Mouse (Mus musculus) C2C12 (cell line): ENCODE data around the gene Nkiras1. TPM values are rescaled to one million over a fixed set of nuclear protein-coding genes. Genes with fewer than 3 reads are reported as not detected.
A peak's percentile ranks its signal among the peaks of the same experiment; 100 is the strongest.

Experiments used
- H3K27me3 ChIP-seq: one replicate; pipeline ENCODE4 v1.6.1; 2011; ENCODE audit not compliant: control insufficient read depth, insufficient read depth, insufficient read length
- H3K36me3 ChIP-seq: one replicate; pipeline ENCODE4 v1.6.1; 2011; ENCODE audit not compliant: control insufficient read depth, insufficient read depth
- H3K4me3 ChIP-seq: one replicate; pipeline ENCODE4 v1.5.1; 2011; ENCODE audit warnings: mild to moderate bottlenecking, control low read depth; ENCODE audit not compliant: poor library complexity, insufficient read depth, severe bottlenecking
- H3K79me2 ChIP-seq: one replicate; pipeline ENCODE4 v1.6.1; 2011; ENCODE audit not compliant: control insufficient read depth, insufficient read depth
- H3K79me3 ChIP-seq: one replicate; pipeline ENCODE4 v1.6.1; 2011; ENCODE audit warnings: low read depth, control low read depth
- H3ac ChIP-seq: one replicate; pipeline ENCODE3; 2011; ENCODE audit warnings: low read depth; ENCODE audit not compliant: control insufficient read depth, insufficient read length
- CEBPB ChIP-seq: IDR thresholded peaks from one replicate; pipeline ENCODE4 v1.6.1; 2011; ENCODE audit warnings: low read depth, mild to moderate bottlenecking, control low read depth, moderate library complexity
- CTCF ChIP-seq: IDR thresholded peaks from one replicate; pipeline ENCODE4 v1.5.1; 2011; ENCODE audit not compliant: control insufficient read depth, insufficient read depth, insufficient read length
- FOSL1 ChIP-seq: IDR thresholded peaks from one replicate; pipeline ENCODE4 v1.8.0; 2011; ENCODE audit warnings: mild to moderate bottlenecking, low read length; ENCODE audit not compliant: poor library complexity, insufficient read depth, severe bottlenecking
- MAX ChIP-seq: IDR thresholded peaks from one replicate; pipeline ENCODE4 v1.6.1; 2011; ENCODE audit warnings: mild to moderate bottlenecking, control low read depth
- MYOD1 ChIP-seq: IDR thresholded peaks from one replicate; pipeline ENCODE4 v1.6.1; 2011; ENCODE audit warnings: low read depth; ENCODE audit not compliant: control insufficient read depth, insufficient read length
- MYOG ChIP-seq: IDR thresholded peaks from one replicate; pipeline ENCODE4 v1.6.1; 2011; ENCODE audit not compliant: control insufficient read depth, insufficient read length; ENCODE audit errors: extremely low read depth
- USF1 ChIP-seq: IDR thresholded peaks from one replicate; pipeline ENCODE4 v1.6.1; 2011; ENCODE audit warnings: low read depth, mild to moderate bottlenecking, control low read depth, moderate library complexity
- polyA plus RNA-seq: library from polyadenylated mRNA; unstranded; fragments of >200 nt; fragmentation: generic; extraction: Trizol; gene quantifications from one replicate; pipeline ENCODE4 v1.2.1, GENCODE M21; 2012; ENCODE audit warnings: missing spikeins

The Nkiras1 gene
- polyA plus RNA-seq, 1 experiment = 5.0 TPM

GRCm38 (mm10) chr14:18326968-18327672 lies 56.2 kb downstream of the Nkiras1 start:
- no peak overlapping the region for H3ac ChIP-seq
- TF ChIP-seq MYOG = no peak
- no peak for TF ChIP-seq FOSL1
- no peak for TF ChIP-seq CEBPB
- no peak for TF ChIP-seq USF1
- TF ChIP-seq MYOD1 = no peak
- TF ChIP-seq CTCF = no peak
- H3K27me3 ChIP-seq = no peaks in the 10 kb centered on the region
- peaks cover 10% of the 10 kb centered on the region for H3K36me3 ChIP-seq
- peaks cover 45% of the 10 kb centered on the region for H3K79me2 ChIP-seq
- peaks cover 9% of the 10 kb centered on the region for H3K79me3 ChIP-seq
- no peak overlapping the region for H3K4me3 ChIP-seq

- H3ac ChIP-seq = peak overlapping the region; percentile 91
- H3K79me2 ChIP-seq = peaks cover 30% of the 10 kb centered on the region
- H3K79me3 ChIP-seq = peaks cover 5% of the 10 kb centered on the region
- TF ChIP-seq MYOG = no peak
- no peak for TF ChIP-seq MYOD1
- TF ChIP-seq CEBPB = no peak
- TF ChIP-seq CTCF = no peak
- peak; percentile 53 for TF ChIP-seq MAX
- no peaks in the 10 kb centered on the region for H3K27me3 ChIP-seq
- H3K36me3 ChIP-seq = no peaks in the 10 kb centered on the region
- peak overlapping the region; percentile 71 for H3K4me3 ChIP-seq
These were observed 60.1 kb downstream of the Nkiras1 start for GRCm38 (mm10) chr14:18330789-18331692.

- Histone ChIP-seq H3K79me2 (peaks cover 30% of the 10 kb centered on the region), H3K79me3 (peaks cover 5% of the 10 kb centered on the region), H3K4me3 (peak within 1 kb of the TSS; percentile 71), H3ac (peak within 1 kb of the TSS; percentile 91), H3K27me3 (no peaks in the 10 kb centered on the region), H3K36me3 (no peaks in the 10 kb centered on the region)
- TF ChIP-seq CEBPB (no peak), MYOD1 (no peak), MYOG (no peak), FOSL1 (no peak), CTCF (no peak), MAX (no peak), USF1 (no peak)
These were observed 60.8 kb downstream of the Nkiras1 start, which contains the start of gene Ube2e1 for GRCm38 (mm10) chr14:18331693-18332131. Gene Ube2e1, minus strand, starts transcription at chr14:18331859.

Other genes starting within 250 kb of the Nkiras1 start
- gene Nr1d2, start 32.0 kb upstream of the Nkiras1 start, polyA plus RNA-seq = 5.6 TPM
- 2,333 TPM for gene Rpl15, start 255 bp downstream of the Nkiras1 start, polyA plus RNA-seq
- gene Ube2e1, start 60.7 kb downstream of the Nkiras1 start, polyA plus RNA-seq = 37.0 TPM